Mouse (Mus musculus) kidney, postnatal 10 days (tissue): ENCODE data around the gene Cd163l1.

Experiments used
- DNase-seq: peaks from one replicate; pipeline ENCODE4 v3.0.0; 2021; ENCODE audit warnings: mixed read lengths

Gene Cd163l1

DNA sequence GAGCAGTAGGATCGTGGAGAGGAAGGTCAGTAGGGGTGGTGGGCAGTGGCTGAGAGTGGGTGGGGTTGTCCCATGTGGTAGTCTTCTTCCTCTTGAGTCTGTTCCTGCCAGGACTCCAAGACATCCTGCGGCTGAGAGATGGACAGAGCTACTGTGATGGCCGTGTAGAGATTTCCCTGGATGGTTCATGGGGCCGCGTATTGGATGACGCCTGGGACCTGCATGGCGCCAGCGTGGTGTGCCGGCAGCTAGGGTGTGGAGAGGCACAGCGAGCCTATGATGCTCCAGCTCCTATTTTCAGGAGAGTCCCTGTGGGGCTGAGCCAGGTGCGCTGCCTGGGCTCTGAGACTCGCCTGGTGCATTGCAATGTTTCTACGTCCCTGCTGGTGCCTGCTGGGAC is 6.1 kb downstream of the Cd163l1 start:
- no peak for DNase-seq

DNA sequence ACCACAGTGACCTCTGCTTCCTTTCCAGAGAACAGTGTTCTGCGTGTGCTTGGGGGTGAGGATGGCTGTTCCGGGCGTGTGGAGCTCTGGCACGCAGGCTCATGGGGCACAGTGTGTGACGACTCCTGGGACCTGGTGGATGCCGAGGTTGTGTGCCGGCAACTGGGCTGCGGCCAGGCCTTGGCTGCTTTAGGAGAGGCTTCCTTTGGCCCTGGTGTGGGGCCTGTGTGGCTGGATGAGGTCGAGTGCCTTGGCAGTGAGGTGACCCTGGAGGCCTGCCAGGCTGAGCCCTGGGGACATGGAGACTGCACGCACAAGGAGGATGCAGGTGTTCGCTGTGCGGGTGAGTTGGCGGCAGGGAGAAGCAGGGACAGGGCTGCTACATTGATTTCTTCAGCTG is 10.4 kb downstream of the Cd163l1 start:
- DNase-seq = peak; percentile 24

DNA sequence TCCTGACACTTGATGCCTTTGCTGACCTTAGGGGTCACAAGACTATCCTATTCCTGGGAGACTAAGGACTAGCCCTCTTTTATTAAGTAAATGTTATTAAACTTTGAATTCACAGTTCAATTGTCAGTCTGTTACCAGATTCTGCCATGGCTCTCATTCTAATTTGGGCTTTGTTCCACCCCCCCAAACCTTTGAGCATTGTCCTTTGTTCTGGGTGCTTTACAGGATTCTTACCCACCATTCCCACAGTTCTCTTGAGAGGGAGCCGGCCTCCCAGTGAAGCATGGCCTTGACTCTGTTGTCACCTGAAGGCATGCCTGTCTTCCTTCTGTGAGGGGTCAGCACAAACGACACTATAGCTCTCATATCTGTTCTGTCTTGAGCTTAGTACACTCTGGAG is 13.0 kb downstream of the Cd163l1 start:
- no peak for DNase-seq

DNA sequence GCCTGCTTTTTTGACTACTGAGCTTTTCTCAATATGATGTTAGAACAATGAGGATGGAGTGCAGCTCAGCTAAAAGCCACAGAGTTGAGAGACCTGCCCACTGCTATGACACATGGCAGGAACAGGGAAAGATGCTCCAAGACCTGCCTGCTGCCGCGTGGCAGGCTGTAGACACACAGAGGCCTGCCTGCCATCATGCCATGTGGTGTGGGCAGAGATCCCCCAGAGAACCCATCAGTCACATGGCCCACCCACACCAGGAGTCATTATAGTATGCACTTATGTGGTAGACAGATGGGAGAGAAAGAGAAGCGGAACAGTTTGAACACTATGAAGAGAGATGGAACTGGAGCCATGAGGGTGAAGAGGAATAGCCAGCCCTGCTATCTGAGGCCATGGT is 15.6 kb downstream of the Cd163l1 start:
- DNase-seq = no peak

DNA sequence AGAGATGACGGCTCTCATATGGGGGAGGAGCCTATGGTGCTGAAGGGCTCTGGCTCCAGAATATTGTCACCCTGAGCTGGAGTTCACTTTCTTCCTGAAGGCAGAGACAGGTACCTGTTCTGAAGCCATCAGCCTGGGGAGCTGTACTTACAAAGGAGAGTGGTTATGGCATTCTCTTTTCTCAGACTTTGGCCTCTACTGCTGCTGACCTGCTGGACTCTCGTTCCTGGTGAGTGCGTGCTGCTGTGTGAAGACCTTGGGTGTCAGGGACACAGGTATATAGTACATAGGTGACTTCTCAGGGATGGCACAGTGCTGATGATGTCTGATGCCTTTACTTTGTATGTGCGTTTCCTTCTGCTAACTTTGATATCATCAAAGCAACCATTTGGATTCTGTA is 29.1 kb downstream of the Cd163l1 start, which contains the start of gene 5830411N06Rik:
TSS of gene 5830411N06Rik (plus strand) at position 69 of the 400 bp plus-strand sequence.
- no peak for DNase-seq

DNA sequence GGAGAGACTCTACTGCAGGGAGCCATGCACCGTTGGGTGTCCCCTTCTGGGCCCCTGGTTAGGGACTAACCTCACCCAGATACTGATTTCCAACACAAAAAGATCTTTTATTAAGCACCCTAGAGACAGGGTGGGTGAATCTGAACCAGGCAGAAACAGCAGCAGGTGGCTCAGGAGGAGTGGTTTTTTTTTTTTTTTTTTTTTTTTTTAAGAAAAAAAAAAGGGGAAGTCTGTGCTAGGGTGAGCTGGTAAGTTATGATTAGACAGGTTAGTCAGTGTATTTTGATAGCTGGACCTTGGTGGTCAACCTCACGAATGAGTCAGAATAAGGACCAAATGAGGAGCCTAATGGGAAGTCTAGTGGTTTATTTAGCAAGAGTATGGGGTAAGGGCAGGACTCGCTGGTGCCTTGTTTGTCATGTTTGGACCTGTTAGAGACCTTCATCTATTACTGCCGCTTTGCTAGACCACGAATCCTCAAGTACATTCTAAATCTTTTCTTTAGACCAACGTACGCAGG is 35.8 kb downstream of the Cd163l1 start:
- DNase-seq = no peak
